Mouse (Mus musculus) kidney, adult 2 months (tissue): ENCODE measurements around the gene Gm7073. TPM values are rescaled to one million over a fixed set of nuclear protein-coding genes. Genes with fewer than 3 reads are reported as not detected.

Source experiments
- DNase-seq: peaks from one replicate; pipeline ENCODE4 v3.0.0; 2021
- H3K27ac ChIP-seq: fragments of 200-500 bp; 2 replicates; pipeline ENCODE4 v1.5.1; 2012; ENCODE audit warnings: low read depth, low read length, control low read depth, inconsistent platforms; ENCODE audit not compliant: insufficient read depth
- H3K27me3 ChIP-seq: fragments of 200-500 bp; replicated peaks from 2 replicates; pipeline ENCODE4 v1.6.1; 2012; ENCODE audit warnings: mild to moderate bottlenecking, moderate library complexity, low read length, inconsistent platforms; ENCODE audit not compliant: control insufficient read depth, insufficient read depth
- H3K36me3 ChIP-seq: fragments of 200-500 bp; 2 replicates; pipeline ENCODE4 v1.6.1; 2012; ENCODE audit warnings: mild to moderate bottlenecking, moderate library complexity, low read length, inconsistent platforms; ENCODE audit not compliant: control insufficient read depth, insufficient read depth
- H3K4me1 ChIP-seq: fragments of 200-500 bp; 2 replicates; pipeline ENCODE4 v1.6.1; 2011; ENCODE audit warnings: low read length; ENCODE audit not compliant: control insufficient read depth, insufficient read depth
- H3K4me3 ChIP-seq: fragments of 200-500 bp; 2 replicates; pipeline ENCODE4 v1.5.1; 2011; ENCODE audit warnings: mild to moderate bottlenecking, low read depth, low read length, control low read depth; ENCODE audit not compliant: insufficient read depth
- CTCF ChIP-seq: fragments of 200-500 bp; conservative IDR thresholded peaks from 2 replicates; pipeline ENCODE4 v1.5.1; 2011; ENCODE audit warnings: low read depth, mild to moderate bottlenecking, control low read depth, low read length, moderate library complexity, mixed read lengths; ENCODE audit not compliant: insufficient read depth, insufficient read length
- POLR2A ChIP-seq: fragments of 200-500 bp; IDR thresholded peaks from one replicate; pipeline ENCODE4 v1.6.1; 2011; ENCODE audit warnings: low read depth, low read length, control low read depth
- WGBS: fragments of 180-500 bp; shearing (Covaris S2); methylation state at CpG from one replicate; pipeline ENCODE4 v1.1.7; 2018; 5-methylcytosine and 5-hydroxymethylcytosine counted together
- polyA plus RNA-seq: library from polyadenylated mRNA; depleted of rRNA; stranded (reverse); fragments of >200 nt; gene quantifications from 2 replicates; pipeline ENCODE4 v1.2.3, GENCODE M21; 2012; rRNA removed

Gene Gm7073
- not detected in 2 replicates for polyA plus RNA-seq

GRCm38 (mm10) chrX:60539149-60539548 lies at the start of gene Gm7073:
Gene Gm7073, minus strand, starts transcription at chrX:60539249.
- DNase-seq = no peak
- no peak within 1 kb of the TSS for H3K4me3 ChIP-seq
- no peaks in the 10 kb centered on the region for H3K36me3 ChIP-seq
- no peaks in the 10 kb centered on the region for H3K4me1 ChIP-seq
- no peaks in the 10 kb centered on the region for H3K27me3 ChIP-seq
- TF ChIP-seq CTCF = no peak
- TF ChIP-seq POLR2A = no peak
- H3K27ac ChIP-seq = no peak within 1 kb of the TSS

GRCm38 (mm10) chrX:60570539-60570938 lies 31.5 kb upstream of the Gm7073 start:
- H3K4me3 ChIP-seq = no peak overlapping the region
- WGBS = 29% methylated on average over 1 of the region's 1 CpGs
- H3K4me1 ChIP-seq = no peaks in the 10 kb centered on the region
- no peak for TF ChIP-seq POLR2A
- TF ChIP-seq CTCF = no peak
- H3K36me3 ChIP-seq = no peaks in the 10 kb centered on the region
- no peak for DNase-seq
- no peak overlapping the region for H3K27ac ChIP-seq
- no peaks in the 10 kb centered on the region for H3K27me3 ChIP-seq

GRCm38 (mm10) chrX:60569047-60569446 lies 30.0 kb upstream of the Gm7073 start:
- H3K4me3 ChIP-seq = no peak overlapping the region
- H3K4me1 ChIP-seq = no peaks in the 10 kb centered on the region
- TF ChIP-seq POLR2A = no peak
- no peak for TF ChIP-seq CTCF
- no peak for DNase-seq
- H3K27me3 ChIP-seq = no peaks in the 10 kb centered on the region
- no peaks in the 10 kb centered on the region for H3K36me3 ChIP-seq
- no peak overlapping the region for H3K27ac ChIP-seq

GRCm38 (mm10) chrX:60555242-60555641 lies 16.2 kb upstream of the Gm7073 start:
- H3K4me3 ChIP-seq = no peak overlapping the region
- H3K27ac ChIP-seq = no peak overlapping the region
- TF ChIP-seq POLR2A (no peak), CTCF (no peak)
- H3K36me3 ChIP-seq = no peaks in the 10 kb centered on the region
- no peaks in the 10 kb centered on the region for H3K4me1 ChIP-seq
- 64% methylated on average over 4 of the region's 4 CpGs for WGBS
- no peak for DNase-seq
- H3K27me3 ChIP-seq = no peaks in the 10 kb centered on the region

GRCm38 (mm10) chrX:60547444-60548304 lies 8.6 kb upstream of the Gm7073 start:
- Histone ChIP-seq H3K4me3 (peak overlapping the region; percentile 60), H3K4me1 (no peaks in the 10 kb centered on the region), H3K27ac (no peak overlapping the region), H3K27me3 (no peaks in the 10 kb centered on the region), H3K36me3 (no peaks in the 10 kb centered on the region)
- WGBS = 3% methylated on average over 42 of the region's 113 CpGs
- TF ChIP-seq POLR2A (no peak), CTCF (no peak)
- DNase-seq = peak; percentile 40

- Histone ChIP-seq H3K27me3 (no peaks in the 10 kb centered on the region), H3K4me1 (no peaks in the 10 kb centered on the region), H3K36me3 (no peaks in the 10 kb centered on the region), H3K27ac (no peak overlapping the region), H3K4me3 (peak overlapping the region; percentile 60)
- DNase-seq = peak; percentile 0
- under 1% methylated on average over 16 of the region's 16 CpGs for WGBS
- no peak for TF ChIP-seq CTCF
- no peak for TF ChIP-seq POLR2A
Measured at GRCm38 (mm10) chrX:60547098-60547443, 8.0 kb upstream of the Gm7073 start.

- Histone ChIP-seq H3K27ac (no peak overlapping the region), H3K36me3 (no peaks in the 10 kb centered on the region), H3K4me1 (no peaks in the 10 kb centered on the region), H3K27me3 (no peaks in the 10 kb centered on the region), H3K4me3 (no peak overlapping the region)
- DNase-seq = no peak
- TF ChIP-seq CTCF (no peak), POLR2A (no peak)
- 23% methylated on average over 3 of the region's 3 CpGs for WGBS
Measured at GRCm38 (mm10) chrX:60545906-60546305, 6.9 kb upstream of the Gm7073 start.
